Mouse (Mus musculus): ENCODE results near the gene Ppp2r2d. TPM values are rescaled to one million over a fixed set of nuclear protein-coding genes. Genes with fewer than 3 reads are reported as not detected.

The Ppp2r2d gene
- polyA plus RNA-seq, 1 experiment from 2014 or later = 28.4 TPM

DNA sequence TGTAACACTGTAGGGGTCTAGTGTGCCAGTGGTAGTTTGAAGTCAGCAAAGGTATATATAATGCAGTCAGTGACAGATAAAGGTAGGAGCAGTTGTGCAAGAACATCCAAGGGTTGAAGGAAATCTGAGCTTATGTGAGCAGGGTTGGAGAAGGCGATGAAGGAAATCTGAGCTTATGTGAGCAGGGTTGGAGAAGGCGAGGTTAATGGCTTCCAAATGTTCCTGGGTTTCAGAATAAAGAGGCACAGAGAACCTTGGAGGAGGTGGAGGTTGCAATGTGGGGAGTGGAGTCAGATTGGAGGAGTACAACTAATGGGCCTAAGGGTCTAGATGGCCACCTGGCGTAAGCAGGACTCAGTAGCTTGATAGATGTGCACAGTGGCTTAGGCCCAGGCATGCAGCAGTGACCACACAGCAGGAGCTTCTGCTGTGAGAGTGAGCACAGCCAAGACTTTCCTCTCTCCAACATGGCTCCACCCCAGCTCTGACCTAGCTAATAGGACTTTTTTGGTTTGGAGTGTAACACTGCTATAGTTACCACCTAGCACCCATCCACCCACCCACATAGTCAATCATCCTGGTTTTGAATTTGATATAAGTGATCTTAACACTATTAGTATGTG lies 18.2 kb downstream of the Ppp2r2d start:
- Histone ChIP-seq H3K9me3 (replicated peaks) (no peaks in the 10 kb centered on the region), H3K36me3 (peaks cover 15% of the 10 kb centered on the region), H3K27ac (no peak overlapping the region), H3K4me1 (replicated peaks) (peaks cover 9% of the 10 kb centered on the region), H3K4me2 (no peak overlapping the region), H3K4me3 (no peak overlapping the region), H3K9ac (no peak overlapping the region), H3K27me3 (no peaks in the 10 kb centered on the region)
- ATAC-seq (replicated peaks; ENCODE audit: insufficient number of reproducible peaks, insufficient read depth, low FRiP score, low read depth) = no peak
- WGBS = 83% methylated on average over 3 of the region's 3 CpGs

DNA sequence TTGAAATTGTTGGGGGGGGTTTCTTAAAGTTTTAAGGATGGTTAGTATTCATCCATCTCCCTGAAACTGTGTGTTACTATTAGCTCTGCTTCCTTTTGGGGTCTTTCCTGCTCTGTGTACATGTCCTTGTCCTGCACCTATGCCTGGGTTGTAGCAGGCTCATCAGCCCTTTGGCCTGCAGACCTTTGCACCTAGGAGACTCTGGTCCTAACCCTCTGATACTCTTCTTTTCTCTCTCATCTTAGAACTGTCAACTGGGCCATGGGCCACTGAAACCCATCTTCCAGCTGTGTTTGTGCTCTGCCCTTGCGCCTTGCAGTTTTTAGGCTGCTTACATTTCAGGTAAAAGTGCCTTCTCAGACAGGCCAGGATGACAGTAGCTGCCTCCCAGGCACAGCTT lies 18.9 kb downstream of the Ppp2r2d start:
- H3K27me3 ChIP-seq = no peaks in the 10 kb centered on the region
- H3K9me3 ChIP-seq (replicated peaks) = no peaks in the 10 kb centered on the region
- H3K36me3 ChIP-seq = peaks cover 21% of the 10 kb centered on the region
- no peak overlapping the region for H3K4me3 ChIP-seq
- no peak overlapping the region for H3K9ac ChIP-seq
- H3K27ac ChIP-seq = no peak overlapping the region
- no peak overlapping the region for H3K4me2 ChIP-seq
- no peak for ATAC-seq (replicated peaks; ENCODE audit: insufficient number of reproducible peaks, insufficient read depth, low FRiP score, low read depth)
- H3K4me1 ChIP-seq (replicated peaks) = peaks cover 9% of the 10 kb centered on the region
- WGBS = 97% methylated on average over 1 of the region's 1 CpGs

DNA sequence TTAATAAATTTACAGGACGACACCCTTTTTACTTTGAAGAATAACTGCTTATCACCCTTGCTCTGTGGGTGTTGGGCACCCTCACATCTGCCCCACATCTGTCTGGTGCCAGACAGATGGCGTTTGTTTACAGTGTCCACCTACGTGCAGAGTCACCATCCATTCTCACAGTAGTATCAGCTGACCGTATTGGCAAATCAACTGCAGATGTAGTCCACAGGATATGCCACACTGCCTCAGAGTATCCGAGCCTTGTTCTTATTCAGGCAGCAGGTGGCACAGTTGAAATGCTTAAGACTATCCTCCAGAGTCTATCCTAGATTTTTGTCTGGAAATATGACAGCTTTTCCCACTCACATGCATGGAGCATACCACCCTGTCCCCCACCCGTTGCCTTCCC lies 21.4 kb downstream of the Ppp2r2d start:
- H3K36me3 ChIP-seq = peaks cover 41% of the 10 kb centered on the region
- WGBS = 72% methylated on average over 6 of the region's 6 CpGs
- no peak overlapping the region for H3K4me2 ChIP-seq
- no peak overlapping the region for H3K4me3 ChIP-seq
- H3K4me1 ChIP-seq (replicated peaks) = peaks cover 9% of the 10 kb centered on the region
- no peaks in the 10 kb centered on the region for H3K27me3 ChIP-seq
- no peaks in the 10 kb centered on the region for H3K9me3 ChIP-seq (replicated peaks)
- ATAC-seq (replicated peaks; ENCODE audit: insufficient number of reproducible peaks, insufficient read depth, low FRiP score, low read depth) = no peak
- no peak overlapping the region for H3K9ac ChIP-seq
- H3K27ac ChIP-seq = no peak overlapping the region

DNA sequence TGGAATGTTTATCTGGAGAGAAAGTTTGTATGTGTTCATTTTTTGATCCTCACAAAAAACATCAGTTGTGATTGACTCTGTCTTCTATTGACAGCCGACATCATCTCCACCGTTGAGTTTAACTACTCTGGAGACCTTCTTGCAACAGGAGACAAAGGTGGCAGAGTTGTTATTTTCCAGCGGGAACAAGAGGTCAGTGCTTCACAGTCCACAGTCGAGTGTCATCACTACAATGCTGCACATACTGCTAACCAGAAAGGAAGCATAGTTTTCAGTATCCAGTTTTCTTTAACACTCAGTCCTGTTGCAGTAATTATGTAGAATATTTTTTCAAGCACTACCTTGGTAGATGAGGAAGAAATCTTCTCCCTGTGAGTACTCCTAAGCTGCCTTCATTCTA lies 22.4 kb downstream of the Ppp2r2d start:
- Histone ChIP-seq H3K27me3 (no peaks in the 10 kb centered on the region), H3K4me3 (no peak overlapping the region), H3K9ac (no peak overlapping the region), H3K4me2 (no peak overlapping the region), H3K9me3 (replicated peaks) (no peaks in the 10 kb centered on the region), H3K36me3 (peaks cover 51% of the 10 kb centered on the region), H3K27ac (no peak overlapping the region), H3K4me1 (replicated peaks) (peaks cover 9% of the 10 kb centered on the region)
- no peak for ATAC-seq (replicated peaks; ENCODE audit: insufficient number of reproducible peaks, insufficient read depth, low FRiP score, low read depth)
- WGBS = 89% methylated on average over 4 of the region's 4 CpGs

DNA sequence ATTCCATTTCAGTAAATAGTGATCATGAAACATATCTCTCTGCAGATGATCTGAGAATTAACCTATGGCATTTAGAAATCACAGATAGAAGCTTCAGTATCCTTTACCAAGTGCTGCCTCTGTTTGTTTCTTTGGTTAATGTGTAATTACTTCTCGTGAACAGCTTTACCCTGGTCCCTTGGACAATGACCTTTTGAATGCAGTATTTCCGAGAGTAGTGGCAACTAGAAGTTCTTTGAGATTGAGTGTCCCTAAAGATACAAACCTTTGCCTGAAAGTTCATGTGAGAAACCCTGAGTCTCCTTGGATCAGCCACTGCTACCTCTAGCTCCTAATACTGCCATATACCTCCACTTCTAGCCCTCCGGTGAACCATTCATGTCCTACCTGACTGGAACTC lies 27.1 kb downstream of the Ppp2r2d start:
- no peak overlapping the region for H3K27ac ChIP-seq
- no peaks in the 10 kb centered on the region for H3K9me3 ChIP-seq (replicated peaks)
- no peaks in the 10 kb centered on the region for H3K4me1 ChIP-seq (replicated peaks)
- ATAC-seq (replicated peaks; ENCODE audit: insufficient number of reproducible peaks, insufficient read depth, low FRiP score, low read depth) = no peak
- H3K27me3 ChIP-seq = no peaks in the 10 kb centered on the region
- H3K9ac ChIP-seq = no peak overlapping the region
- WGBS = 91% methylated on average over 3 of the region's 3 CpGs
- H3K4me3 ChIP-seq = no peak overlapping the region
- no peak overlapping the region for H3K4me2 ChIP-seq
- peaks cover 89% of the 10 kb centered on the region for H3K36me3 ChIP-seq

DNA sequence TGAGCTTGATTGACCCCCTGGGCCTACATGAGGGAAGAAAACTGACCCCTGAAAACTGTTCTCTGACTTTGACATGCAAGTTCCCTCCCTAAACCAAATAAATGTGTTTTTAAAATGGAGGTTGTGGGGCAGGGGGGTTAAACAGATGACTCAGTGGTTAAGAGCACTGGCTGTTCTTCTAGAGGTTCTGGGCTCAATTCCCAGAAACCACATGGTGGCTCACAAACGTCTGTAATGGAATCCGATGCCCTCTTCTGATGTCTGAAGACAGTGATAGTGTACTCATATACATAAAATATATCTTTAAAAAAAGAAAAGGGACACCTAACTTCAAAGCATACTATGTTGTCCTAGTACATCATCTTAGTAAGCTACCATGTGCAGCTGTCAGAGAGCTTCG lies 29.2 kb downstream of the Ppp2r2d start:
- WGBS = 54% methylated on average over 3 of the region's 3 CpGs
- Histone ChIP-seq H3K9me3 (replicated peaks) (no peaks in the 10 kb centered on the region), H3K4me1 (replicated peaks) (no peaks in the 10 kb centered on the region), H3K9ac (no peak overlapping the region), H3K4me2 (no peak overlapping the region), H3K36me3 (peaks cover 91% of the 10 kb centered on the region), H3K27ac (no peak overlapping the region), H3K27me3 (no peaks in the 10 kb centered on the region), H3K4me3 (no peak overlapping the region)
- ATAC-seq (replicated peaks; ENCODE audit: insufficient number of reproducible peaks, insufficient read depth, low FRiP score, low read depth) = no peak

DNA sequence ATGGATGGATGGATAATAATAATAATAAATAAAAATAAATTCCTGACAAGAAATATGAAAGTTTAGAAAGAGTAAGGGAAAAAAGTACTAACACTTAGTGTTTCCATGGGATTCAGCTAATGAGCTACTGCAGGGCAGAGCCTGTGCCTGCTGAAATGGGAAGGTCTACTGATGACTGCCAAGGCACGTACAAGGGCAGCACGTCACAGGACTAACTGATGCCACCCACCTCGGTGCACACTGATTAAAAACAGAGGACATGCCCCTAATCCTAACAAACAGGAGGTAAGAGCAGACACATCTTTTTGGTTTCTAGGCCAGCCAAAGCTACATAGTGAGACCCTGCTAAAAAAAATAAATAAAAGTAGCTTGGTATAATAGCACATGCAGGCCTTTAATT lies 37.8 kb downstream of the Ppp2r2d start:
- no peak overlapping the region for H3K4me2 ChIP-seq
- H3K36me3 ChIP-seq = peaks cover 57% of the 10 kb centered on the region
- no peak overlapping the region for H3K27ac ChIP-seq
- H3K4me3 ChIP-seq = no peak overlapping the region
- H3K9me3 ChIP-seq (replicated peaks) = no peaks in the 10 kb centered on the region
- no peaks in the 10 kb centered on the region for H3K27me3 ChIP-seq
- H3K9ac ChIP-seq = no peak overlapping the region
- 0 out of 2 replicates have a peak, but pooled peaks cover 4% of the 10 kb centered on the region for H3K4me1 ChIP-seq (replicated peaks)
- no peak for ATAC-seq (replicated peaks; ENCODE audit: insufficient number of reproducible peaks, insufficient read depth, low FRiP score, low read depth)
- WGBS = 90% methylated on average over 3 of the region's 3 CpGs

DNA sequence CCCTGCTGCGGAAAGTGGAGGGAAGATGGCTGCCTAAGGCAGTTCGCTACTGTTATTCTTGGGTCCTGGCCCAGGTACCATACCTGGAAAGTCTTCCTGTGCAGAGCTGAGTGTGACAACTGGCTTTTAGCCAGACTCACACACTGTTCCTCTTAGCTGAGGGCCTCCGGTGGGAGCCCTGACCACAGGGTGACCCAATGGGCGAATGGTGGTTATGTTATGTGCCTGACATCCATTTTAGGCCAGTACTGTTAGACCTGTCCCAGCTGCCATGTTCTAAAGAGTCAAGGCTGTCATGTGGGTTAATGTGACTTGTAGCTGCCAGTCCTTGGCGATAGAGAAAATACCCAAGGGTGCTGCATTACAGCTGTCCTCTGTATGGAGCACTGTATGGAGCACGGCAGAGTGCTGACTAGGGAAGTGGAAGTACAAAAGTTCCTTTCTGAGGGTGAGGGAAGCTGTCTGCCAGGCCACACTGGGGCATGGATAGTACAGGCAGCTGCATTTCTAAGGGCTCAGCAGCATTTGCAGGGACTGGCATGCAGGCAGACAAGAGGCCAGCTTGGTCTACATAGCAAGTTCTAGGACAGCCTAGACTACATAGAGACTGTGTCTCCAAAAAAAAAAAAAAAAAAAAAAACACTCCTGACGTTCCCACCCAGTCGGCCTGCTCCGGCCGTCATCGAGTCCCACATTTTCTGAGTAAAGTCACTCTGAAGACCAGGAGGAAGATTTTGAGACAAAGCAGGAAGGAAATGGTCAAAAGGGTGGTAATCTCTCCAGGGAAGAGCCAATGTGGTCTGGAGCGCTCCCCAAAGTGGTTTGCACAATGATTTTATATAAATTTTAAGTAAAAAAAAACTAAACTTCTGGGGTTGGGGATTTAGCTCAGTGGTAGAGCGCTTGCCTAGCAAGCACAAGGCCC lies 39.7 kb downstream of the Ppp2r2d start:
- ATAC-seq (replicated peaks; ENCODE audit: insufficient number of reproducible peaks, insufficient read depth, low FRiP score, low read depth) = peak; percentile 27; the same call in 1 of the 2 replicates
- Histone ChIP-seq H3K36me3 (peaks cover 40% of the 10 kb centered on the region), H3K9me3 (replicated peaks) (no peaks in the 10 kb centered on the region), H3K4me1 (replicated peaks) (0 out of 2 replicates have a peak, but pooled peaks cover 4% of the 10 kb centered on the region), H3K4me3 (no peak overlapping the region), H3K27me3 (no peaks in the 10 kb centered on the region), H3K4me2 (no peak overlapping the region), H3K27ac (no peak overlapping the region), H3K9ac (no peak overlapping the region)
- WGBS = 78% methylated on average over 12 of the region's 13 CpGs

DNA sequence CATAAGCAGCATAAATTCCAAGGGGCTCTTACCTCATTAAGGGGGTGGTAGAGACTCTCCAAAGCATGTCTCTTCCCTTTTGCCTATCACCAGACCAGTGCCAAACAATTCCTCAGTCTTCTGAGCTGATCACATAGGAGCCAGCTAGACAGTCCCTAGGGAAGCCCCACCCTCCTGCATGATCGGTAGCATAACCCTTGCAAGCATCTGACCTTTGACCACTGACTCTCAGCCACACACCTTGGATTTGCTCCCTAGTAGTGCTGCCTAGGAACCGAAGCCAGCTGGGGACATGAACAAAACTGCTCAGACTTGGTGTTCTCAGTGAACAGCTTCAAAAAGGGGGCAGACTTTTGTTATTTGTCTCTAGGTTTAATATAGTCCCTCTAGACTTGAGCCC lies 52.2 kb downstream of the Ppp2r2d start:
- 0 out of 2 replicates have a peak, but pooled peaks cover 5% of the 10 kb centered on the region for H3K4me1 ChIP-seq (replicated peaks)
- 65% methylated on average over 2 of the region's 2 CpGs for WGBS

DNA sequence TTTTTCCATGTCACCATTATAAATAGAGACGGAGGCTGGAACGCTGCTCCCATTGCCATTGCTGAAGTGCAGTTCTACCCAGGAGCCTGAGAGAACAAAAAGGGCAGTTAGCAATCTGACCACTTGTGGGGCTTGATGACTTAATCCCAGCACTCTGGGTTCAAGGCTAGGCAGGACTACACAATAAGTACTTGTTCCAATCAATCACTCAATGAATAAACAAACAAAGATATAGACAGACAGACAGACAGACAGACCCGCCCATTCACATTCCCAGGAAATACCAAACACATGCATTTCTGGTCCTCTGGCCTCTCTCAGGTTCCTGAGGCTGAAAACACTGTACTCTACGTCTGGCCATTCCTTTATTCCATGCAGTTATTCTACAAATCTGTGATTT lies 52.9 kb downstream of the Ppp2r2d start:
- 83% methylated on average over 4 of the region's 4 CpGs for WGBS

More for the DNA sequence above, 52.2 kb downstream of the Ppp2r2d start:
- no peak overlapping the region for H3K4me3 ChIP-seq
- no peak overlapping the region for H3K4me2 ChIP-seq
- no peaks in the 10 kb centered on the region for H3K9me3 ChIP-seq (replicated peaks)
- H3K36me3 ChIP-seq = peaks cover 42% of the 10 kb centered on the region
- no peak overlapping the region for H3K9ac ChIP-seq
- ATAC-seq (replicated peaks; ENCODE audit: insufficient number of reproducible peaks, insufficient read depth, low FRiP score, low read depth) = no peak
- no peak overlapping the region for H3K27ac ChIP-seq
- H3K27me3 ChIP-seq = no peaks in the 10 kb centered on the region

DNA sequence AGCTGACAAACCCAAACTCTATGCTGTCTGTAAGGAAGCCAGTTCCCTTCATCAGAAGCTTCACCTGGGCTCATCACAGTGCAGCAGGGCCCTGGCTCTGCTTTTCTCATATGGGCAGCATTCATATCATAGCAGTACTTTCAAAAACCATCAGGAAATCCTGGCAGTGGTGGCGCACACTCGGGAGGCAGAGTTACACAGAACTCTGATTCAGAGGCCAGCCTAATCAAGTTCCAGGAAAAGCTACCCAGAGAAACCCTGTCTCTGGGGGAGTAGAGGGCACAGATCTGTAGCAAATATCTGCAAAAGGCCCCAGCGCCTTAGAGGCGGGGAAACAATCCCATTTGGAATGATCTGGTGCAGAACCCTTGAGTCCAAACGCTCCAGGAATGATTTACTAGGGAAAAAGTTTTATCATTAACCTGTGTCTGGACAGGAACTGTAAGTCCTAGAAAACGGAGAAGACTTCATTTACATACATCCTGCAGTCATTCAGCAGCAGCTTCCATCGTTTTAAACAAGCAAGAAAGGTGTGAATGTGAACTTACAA lies 58.1 kb downstream of the Ppp2r2d start:
- H3K36me3 ChIP-seq = no peaks in the 10 kb centered on the region
- H3K4me3 ChIP-seq = no peak overlapping the region
- peaks cover 31% of the 10 kb centered on the region for H3K4me1 ChIP-seq (replicated peaks)
- 55% methylated on average over 7 of the region's 7 CpGs for WGBS
- no peak overlapping the region for H3K4me2 ChIP-seq
- H3K9ac ChIP-seq = no peak overlapping the region
- H3K27ac ChIP-seq = no peak overlapping the region
- no peaks in the 10 kb centered on the region for H3K27me3 ChIP-seq
- ATAC-seq (replicated peaks; ENCODE audit: insufficient number of reproducible peaks, insufficient read depth, low FRiP score, low read depth) = no peak
- no peaks in the 10 kb centered on the region for H3K9me3 ChIP-seq (replicated peaks)

More for the DNA sequence above, 52.9 kb downstream of the Ppp2r2d start:
- no peak for ATAC-seq (replicated peaks; ENCODE audit: insufficient number of reproducible peaks, insufficient read depth, low FRiP score, low read depth)
- Histone ChIP-seq H3K27me3 (no peaks in the 10 kb centered on the region), H3K4me2 (no peak overlapping the region), H3K9me3 (replicated peaks) (no peaks in the 10 kb centered on the region), H3K27ac (no peak overlapping the region), H3K36me3 (peaks cover 38% of the 10 kb centered on the region), H3K9ac (no peak overlapping the region), H3K4me3 (no peak overlapping the region), H3K4me1 (replicated peaks) (peaks cover 7% of the 10 kb centered on the region)
